Mouse (Mus musculus) liver, adult 2 months (tissue): ENCODE measurements around the gene Nicn1.

Experiments used
- CTCF ChIP-seq: fragments of 200-500 bp; IDR thresholded peaks from 2 replicates; pipeline ENCODE4 v1.5.1; 2011; ENCODE audit warnings: low read depth, low read length, control low read depth
- POLR2A ChIP-seq: fragments of 200-500 bp; IDR thresholded peaks from 2 replicates; pipeline ENCODE4 v1.6.1; 2011; ENCODE audit warnings: low read length, control low read depth; ENCODE audit not compliant: insufficient read depth; ENCODE audit errors: extremely low read depth

DNA sequence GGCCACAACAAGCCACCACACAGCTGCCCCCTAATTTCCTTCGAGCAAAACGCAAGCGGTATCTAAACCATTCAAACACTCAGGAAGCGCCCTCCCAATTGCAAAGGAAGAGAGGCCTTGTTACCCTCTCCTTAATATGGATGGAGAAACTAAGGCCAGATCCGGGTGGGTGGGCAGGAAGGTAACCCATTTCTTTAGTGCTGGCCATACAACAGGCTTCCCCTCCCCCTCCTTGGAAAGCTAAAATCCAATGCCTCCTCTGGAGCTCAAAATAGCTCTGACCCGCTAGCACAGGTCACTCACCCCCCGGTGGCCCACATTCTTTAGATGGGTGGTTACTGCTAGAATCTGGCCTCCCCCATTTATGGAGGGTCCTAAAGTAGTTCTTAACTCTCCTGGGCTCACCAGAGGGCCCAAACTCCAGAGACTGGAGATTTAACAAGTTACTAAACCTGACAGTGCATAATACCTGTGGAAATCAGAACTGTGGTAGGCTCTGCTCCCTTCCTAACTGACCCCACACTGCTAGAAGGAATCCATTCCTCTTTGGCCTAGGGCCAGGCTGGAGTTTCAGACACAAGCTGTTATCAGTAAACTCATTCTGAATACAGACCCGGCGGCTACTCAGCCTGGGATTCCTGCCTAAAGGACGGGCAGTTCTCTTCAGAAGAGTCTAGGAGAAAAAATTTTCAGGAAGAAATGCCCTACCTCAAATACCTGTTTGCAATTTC, 25.9 kb upstream of the Nicn1 start:
- TF ChIP-seq CTCF (no peak), POLR2A (no peak)
